Mouse (Mus musculus) hindbrain, embryonic 11.5 days (tissue): ENCODE measurements at regions not wholly inside any gene's neighbourhood (a gene's known extent, or its start where the extent isn't known, plus 50 kb on each side); places are given as distances from the start of the nearest gene placed in this dataset.

ENCODE experiments used
- ATAC-seq: fragments of 200-750 bp; cut with Nextera tagmentation; 2 replicates; pipeline ENCODE4 v1.8.0; 2017; ENCODE audit warnings: mild to moderate bottlenecking, moderate TSS enrichment, moderate library complexity; ENCODE audit not compliant: low FRiP score
- DNase-seq: peaks from one replicate; pipeline ENCODE4 v3.0.0-alpha.2; 2015; ENCODE audit warnings: low spot score
- H3K27ac ChIP-seq: fragments of 300-500 bp; sonication (generic); 2 replicates; pipeline ENCODE4 v1.5.1; 2014; ENCODE audit warnings: mild to moderate bottlenecking, low read depth, low read length
- H3K27me3 ChIP-seq: fragments of 300-500 bp; sonication (generic); 2 replicates; pipeline ENCODE4 v1.6.1; 2014; ENCODE audit warnings: mild to moderate bottlenecking, low read length, moderate library complexity, mixed read lengths; ENCODE audit not compliant: control insufficient read depth, insufficient read depth
- H3K36me3 ChIP-seq: fragments of 300-500 bp; sonication (generic); 2 replicates; pipeline ENCODE4 v1.6.1; 2014; ENCODE audit warnings: mild to moderate bottlenecking, low read length, moderate library complexity, mixed read lengths; ENCODE audit not compliant: control insufficient read depth, insufficient read depth
- H3K4me1 ChIP-seq: fragments of 300-500 bp; sonication (generic); replicated peaks from 2 replicates; pipeline ENCODE4 v1.6.1; 2014; ENCODE audit warnings: low read length, mixed read lengths; ENCODE audit not compliant: control insufficient read depth, insufficient read depth
- H3K4me2 ChIP-seq: fragments of 300-500 bp; sonication (generic); replicated peaks from 2 replicates; pipeline ENCODE4 v1.6.1; 2014; ENCODE audit warnings: mild to moderate bottlenecking, low read depth, low read length
- H3K4me3 ChIP-seq: fragments of 300-500 bp; sonication (generic); 2 replicates; pipeline ENCODE4 v1.5.1; 2014; ENCODE audit warnings: low read depth, low read length
- H3K9ac ChIP-seq: fragments of 300-500 bp; sonication (generic); 2 replicates; pipeline ENCODE4 v1.6.1; 2014; ENCODE audit warnings: low read depth, low read length
- H3K9me3 ChIP-seq: fragments of 300-500 bp; sonication (generic); 2 replicates; pipeline ENCODE4 v1.6.1; 2016; ENCODE audit warnings: low read length; ENCODE audit not compliant: control insufficient read depth
- WGBS: fragments of 180-500 bp; shearing (Covaris S2); extraction: QIAGEN DNeasy Blood & Tissue Kit; methylation state at CpG from one replicate; pipeline ENCODE4 v1.1.7; 2014; 5-methylcytosine and 5-hydroxymethylcytosine counted together

- no peak for ATAC-seq
- 81% methylated on average over 2 of the region's 2 CpGs for WGBS
- Histone ChIP-seq H3K27me3 (no peaks in the 10 kb centered on the region), H3K4me2 (no peak overlapping the region), H3K4me3 (no peak overlapping the region), H3K27ac (no peak overlapping the region), H3K36me3 (no peaks in the 10 kb centered on the region), H3K4me1 (no peaks in the 10 kb centered on the region), H3K9ac (no peak overlapping the region), H3K9me3 (no peaks in the 10 kb centered on the region)
- DNase-seq, result no peak
Measured at GRCm38 (mm10) chr5:126266929-126267609, 735.5 kb downstream of the Tmem132b start.

GRCm38 (mm10) chr5:126268592-126268991, 737.0 kb downstream of the Tmem132b start:
- no peak overlapping the region for H3K4me3 ChIP-seq
- H3K27me3 ChIP-seq, result no peaks in the 10 kb centered on the region
- H3K9me3 ChIP-seq, result no peaks in the 10 kb centered on the region
- ATAC-seq (no peak), DNase-seq (no peak)
- no peak overlapping the region for H3K27ac ChIP-seq
- no peak overlapping the region for H3K4me2 ChIP-seq
- WGBS, result 84% methylated on average over 4 of the region's 4 CpGs
- H3K36me3 ChIP-seq, result no peaks in the 10 kb centered on the region
- H3K9ac ChIP-seq, result no peak overlapping the region
- no peaks in the 10 kb centered on the region for H3K4me1 ChIP-seq

- no peaks in the 10 kb centered on the region for H3K27me3 ChIP-seq
- DNase-seq (no peak), ATAC-seq (no peak)
- no peak overlapping the region for H3K27ac ChIP-seq
- H3K9ac ChIP-seq, result no peak overlapping the region
- H3K4me3 ChIP-seq, result no peak overlapping the region
- no peaks in the 10 kb centered on the region for H3K36me3 ChIP-seq
- H3K4me1 ChIP-seq, result no peaks in the 10 kb centered on the region
- no peak overlapping the region for H3K4me2 ChIP-seq
- no peaks in the 10 kb centered on the region for H3K9me3 ChIP-seq
- WGBS, result 93% methylated on average over 8 of the region's 8 CpGs
Measured at GRCm38 (mm10) chr5:126274316-126274715, 742.7 kb downstream of the Tmem132b start.

- H3K27me3 ChIP-seq, result no peaks in the 10 kb centered on the region
- peak; percentile 13 for DNase-seq
- ATAC-seq, result no peak
- no peak overlapping the region for H3K27ac ChIP-seq
- no peaks in the 10 kb centered on the region for H3K9me3 ChIP-seq
- no peak overlapping the region for H3K4me3 ChIP-seq
- no peak overlapping the region for H3K4me2 ChIP-seq
- WGBS, result 23% methylated on average over 10 of the region's 10 CpGs
- no peaks in the 10 kb centered on the region for H3K4me1 ChIP-seq
- no peaks in the 10 kb centered on the region for H3K36me3 ChIP-seq
- no peak overlapping the region for H3K9ac ChIP-seq
Measured at GRCm38 (mm10) chr5:126281057-126281728, 749.6 kb downstream of the Tmem132b start.

- Histone ChIP-seq H3K9ac (no peak overlapping the region), H3K36me3 (no peaks in the 10 kb centered on the region), H3K27me3 (no peaks in the 10 kb centered on the region), H3K4me3 (no peak overlapping the region), H3K27ac (no peak overlapping the region), H3K4me1 (no peaks in the 10 kb centered on the region), H3K9me3 (no peaks in the 10 kb centered on the region), H3K4me2 (no peak overlapping the region)
- ATAC-seq (no peak), DNase-seq (peak; percentile 19)
- 7% methylated on average over 7 of the region's 7 CpGs for WGBS
Measured at GRCm38 (mm10) chr5:126281782-126282181, 750.2 kb downstream of the Tmem132b start.

- Histone ChIP-seq H3K9ac (no peak overlapping the region), H3K4me1 (no peaks in the 10 kb centered on the region), H3K9me3 (no peaks in the 10 kb centered on the region), H3K27ac (no peak overlapping the region), H3K4me2 (no peak overlapping the region), H3K27me3 (no peaks in the 10 kb centered on the region), H3K4me3 (no peak overlapping the region), H3K36me3 (no peaks in the 10 kb centered on the region)
- WGBS, result 81% methylated on average over 6 of the region's 6 CpGs
- DNase-seq (no peak), ATAC-seq (no peak)
Measured at GRCm38 (mm10) chr5:126324847-126325246, 793.3 kb downstream of the Tmem132b start.

GRCm38 (mm10) chr5:126328276-126328675, 796.7 kb downstream of the Tmem132b start:
- no peaks in the 10 kb centered on the region for H3K36me3 ChIP-seq
- no peak overlapping the region for H3K27ac ChIP-seq
- H3K27me3 ChIP-seq, result no peaks in the 10 kb centered on the region
- no peaks in the 10 kb centered on the region for H3K4me1 ChIP-seq
- WGBS, result 38% methylated on average over 3 of the region's 3 CpGs
- H3K9me3 ChIP-seq, result no peaks in the 10 kb centered on the region
- peak; percentile 21 for DNase-seq
- no peak overlapping the region for H3K4me2 ChIP-seq
- ATAC-seq, result no peak
- no peak overlapping the region for H3K9ac ChIP-seq
- H3K4me3 ChIP-seq, result no peak overlapping the region

- no peak overlapping the region for H3K4me3 ChIP-seq
- H3K9me3 ChIP-seq, result no peaks in the 10 kb centered on the region
- 50% methylated on average over 7 of the region's 7 CpGs for WGBS
- H3K9ac ChIP-seq, result no peak overlapping the region
- no peaks in the 10 kb centered on the region for H3K36me3 ChIP-seq
- DNase-seq, result peak; percentile 12
- no peak for ATAC-seq
- no peaks in the 10 kb centered on the region for H3K27me3 ChIP-seq
- H3K27ac ChIP-seq, result peak overlapping the region; percentile 48; the same call in 1 of the 2 replicates
- no peak overlapping the region for H3K4me2 ChIP-seq
- no peaks in the 10 kb centered on the region for H3K4me1 ChIP-seq
Measured at GRCm38 (mm10) chr5:126335091-126335490, 803.5 kb downstream of the Tmem132b start.
